Mouse (Mus musculus) kidney, postnatal 10 days (tissue): ENCODE results near the gene Ppp2r5c.

Source experiments
- DNase-seq: peaks from one replicate; pipeline ENCODE4 v3.0.0; 2021; ENCODE audit warnings: mixed read lengths

The Ppp2r5c gene

DNA sequence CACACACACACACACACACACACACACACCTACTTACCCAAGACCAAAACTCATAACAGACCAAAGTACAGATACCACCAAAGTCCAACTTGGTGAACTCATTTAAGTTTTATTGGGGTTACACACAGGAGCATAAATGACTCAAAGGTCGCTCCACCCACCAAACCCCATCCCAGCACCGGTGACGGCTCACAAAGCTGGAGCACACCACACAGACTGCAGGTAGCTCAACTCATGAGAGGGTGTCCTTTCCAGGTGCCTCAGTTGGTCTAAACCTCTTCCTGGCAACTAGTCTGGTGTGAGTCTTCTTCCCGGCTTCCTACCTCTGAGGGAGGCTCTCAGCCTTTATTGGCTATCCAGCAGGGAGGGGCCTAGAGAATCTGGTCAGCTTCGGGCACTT lies 2.4 kb upstream of the Ppp2r5c start:
- no peak for DNase-seq

DNA sequence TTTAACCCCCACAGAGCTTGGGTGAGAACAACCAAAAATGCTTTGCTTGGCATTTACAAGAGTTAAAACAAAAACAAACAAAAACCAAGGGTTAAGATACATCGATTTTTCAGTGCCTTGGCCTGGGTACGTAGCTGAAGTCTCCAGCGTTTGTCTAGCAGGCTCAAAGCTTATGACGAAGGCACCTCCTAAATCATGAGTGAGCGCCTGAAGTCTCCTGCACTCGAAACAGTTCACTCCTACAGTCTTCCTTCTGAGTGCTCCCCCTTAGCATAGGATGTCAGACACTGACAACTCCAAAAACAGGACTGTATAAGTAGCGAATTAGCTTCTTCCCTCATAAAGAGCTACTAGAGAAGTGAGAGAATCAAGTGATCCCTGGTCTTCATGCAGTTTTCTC lies 1.1 kb upstream of the Ppp2r5c start:
- DNase-seq = no peak

DNA sequence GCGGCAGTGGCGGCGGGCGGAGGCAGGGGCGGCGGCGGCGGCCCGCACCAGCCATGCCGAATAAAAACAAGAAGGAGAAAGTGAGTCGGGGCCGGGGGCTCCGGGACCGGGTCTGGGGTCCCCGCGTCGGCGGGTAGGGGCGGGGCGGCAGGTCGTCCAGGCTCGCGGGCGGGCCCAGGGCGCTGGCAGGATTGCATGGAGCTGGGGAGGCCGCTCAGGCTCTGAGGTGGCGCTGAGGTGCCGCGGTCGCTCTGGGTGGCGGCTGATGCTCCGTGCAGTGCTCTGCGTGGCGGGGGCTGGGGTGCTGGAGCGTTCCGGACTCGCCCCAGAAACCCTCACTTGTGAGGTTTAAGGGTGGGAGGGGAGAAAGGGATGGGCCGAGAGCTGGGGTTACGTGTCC lies 386 bp downstream of the Ppp2r5c start:
- peak; percentile 71 for DNase-seq

DNA sequence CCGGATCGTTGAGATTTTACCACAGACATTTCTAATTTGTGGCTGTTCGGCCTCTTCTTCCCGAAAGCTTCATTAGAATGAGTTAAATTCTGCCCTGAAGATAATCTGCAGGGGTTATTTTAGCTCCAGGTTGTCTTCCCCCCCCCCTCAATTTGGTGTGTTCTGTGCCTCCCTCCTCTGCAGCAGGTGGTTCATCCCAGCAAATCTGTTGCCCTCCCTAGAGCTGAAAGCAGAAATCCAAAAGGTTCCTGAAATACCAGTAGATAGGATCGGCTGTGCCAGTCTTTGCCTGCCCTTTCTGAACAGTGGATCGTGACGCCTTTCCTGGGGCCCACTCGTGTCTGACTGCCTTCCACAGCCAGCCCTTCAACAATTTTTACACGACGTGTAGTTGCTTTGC lies 1.8 kb downstream of the Ppp2r5c start:
- no peak for DNase-seq

DNA sequence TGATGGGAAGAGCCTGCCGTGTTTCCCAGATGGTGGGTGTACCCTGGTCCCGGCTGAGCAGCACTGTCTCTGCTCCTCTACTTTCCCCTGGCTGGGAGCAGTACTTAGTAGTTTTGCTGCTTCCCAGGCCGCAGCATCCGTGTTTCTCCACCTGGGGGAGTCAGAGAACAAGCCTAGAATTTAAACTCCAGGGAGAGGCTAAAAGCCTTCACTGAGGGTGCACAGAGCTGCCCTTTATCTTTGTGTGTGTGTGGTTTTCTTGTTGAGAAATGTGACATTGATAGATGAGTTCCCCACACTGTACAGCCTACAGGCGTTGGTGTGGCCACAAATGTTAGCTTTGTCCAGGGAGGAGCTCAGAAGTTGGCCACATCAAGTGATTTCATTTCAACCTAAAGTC lies 7.3 kb downstream of the Ppp2r5c start:
- peak; percentile 79 for DNase-seq

DNA sequence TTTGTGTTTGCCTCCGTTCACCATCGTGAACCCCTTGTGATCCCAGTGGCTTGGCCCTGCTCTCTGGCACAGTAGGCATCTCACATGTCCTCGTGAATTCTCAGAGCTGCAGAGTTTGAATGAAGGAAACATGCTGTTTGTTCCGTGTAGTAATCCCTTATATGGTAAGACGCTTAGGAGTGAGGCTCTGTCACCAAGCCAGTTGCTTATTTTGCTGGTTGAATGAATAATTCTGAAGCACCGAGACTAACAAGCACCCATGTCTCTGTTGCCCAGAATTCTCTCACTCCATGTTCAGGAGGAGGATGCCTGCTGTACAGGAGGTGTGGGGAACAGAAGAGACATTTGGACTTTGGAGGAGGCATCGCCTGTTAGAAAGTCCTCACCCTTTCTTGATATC lies 9.1 kb downstream of the Ppp2r5c start:
- no peak for DNase-seq

DNA sequence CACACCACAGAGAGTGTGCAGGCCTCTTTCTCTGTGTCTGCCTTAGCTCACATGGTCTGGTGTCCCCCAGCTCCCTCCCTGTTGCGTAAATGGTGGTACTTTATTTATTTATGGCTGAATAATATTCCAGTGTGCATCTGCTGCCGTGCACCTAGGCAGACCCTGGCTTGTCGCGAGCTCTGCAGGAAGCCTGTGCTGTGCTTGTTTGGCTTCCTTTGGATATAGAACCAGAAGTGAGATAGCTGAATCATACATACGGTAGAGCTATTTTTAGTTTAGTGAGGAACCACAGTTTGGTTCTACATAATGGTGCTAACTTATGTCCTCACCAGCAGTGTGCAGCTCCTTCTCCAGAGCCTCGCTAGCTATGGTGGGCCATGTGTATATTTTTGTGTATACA lies 11.7 kb downstream of the Ppp2r5c start:
- DNase-seq = no peak

DNA sequence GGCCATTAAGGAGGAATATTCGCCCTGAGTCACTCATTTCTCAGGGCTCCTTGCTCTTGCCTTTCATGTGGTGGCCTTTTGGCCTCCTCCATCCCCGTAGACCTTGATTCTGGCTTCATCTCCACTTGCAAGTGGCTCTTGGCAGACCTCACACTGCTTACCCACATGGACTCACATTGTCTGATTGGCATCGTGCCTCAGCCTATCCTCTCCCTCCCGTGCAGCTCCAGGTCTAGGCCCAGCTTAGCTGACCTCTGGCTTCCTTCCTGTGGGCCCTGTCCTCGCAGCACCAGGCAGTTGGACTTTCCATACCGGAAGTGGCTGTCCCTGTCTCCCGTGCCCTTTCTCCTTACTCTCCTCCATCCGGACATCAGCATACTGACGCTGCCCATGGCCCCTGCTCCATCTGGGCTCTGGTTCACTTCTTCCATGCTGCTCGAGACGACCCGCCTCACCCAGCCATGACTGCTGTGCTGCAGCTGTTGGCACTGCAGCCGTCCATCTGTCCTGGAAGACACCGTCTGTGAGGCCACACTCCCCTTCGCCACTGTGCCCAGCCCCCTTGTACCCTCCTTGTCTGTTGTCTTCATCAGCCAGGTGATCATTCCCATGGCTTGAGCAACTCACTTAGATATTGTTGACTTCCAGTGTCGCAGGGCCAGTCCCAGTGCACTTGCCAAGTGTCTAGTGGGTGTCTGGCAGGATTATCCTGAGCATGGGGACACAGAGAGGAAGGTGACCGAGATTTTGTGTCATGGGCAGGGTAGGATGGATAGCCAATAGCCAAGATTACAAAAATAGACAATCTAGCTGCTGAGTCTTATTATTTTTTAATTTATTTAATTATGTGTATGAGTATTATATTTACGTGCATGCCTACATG lies 13.7 kb downstream of the Ppp2r5c start:
- DNase-seq = peak; percentile 71

DNA sequence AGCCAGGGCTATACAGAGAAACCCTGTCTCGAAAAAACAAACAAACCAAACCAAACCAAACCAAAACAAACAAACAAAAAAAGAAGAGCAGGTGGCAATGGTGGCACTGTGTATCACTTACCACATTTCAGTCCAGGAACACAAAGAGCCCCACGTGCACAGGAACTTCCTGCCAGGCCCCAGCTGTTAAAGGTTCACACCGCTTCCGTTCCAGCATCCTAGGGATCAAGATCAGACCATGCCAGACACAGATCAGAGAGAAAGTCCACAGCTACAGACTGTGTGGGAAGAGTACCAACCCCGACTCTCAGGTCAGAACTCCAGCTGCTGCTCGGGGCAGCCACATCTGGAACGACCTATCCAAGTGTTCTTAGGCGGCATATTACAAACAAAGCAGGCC lies 16.8 kb downstream of the Ppp2r5c start:
- DNase-seq = no peak

DNA sequence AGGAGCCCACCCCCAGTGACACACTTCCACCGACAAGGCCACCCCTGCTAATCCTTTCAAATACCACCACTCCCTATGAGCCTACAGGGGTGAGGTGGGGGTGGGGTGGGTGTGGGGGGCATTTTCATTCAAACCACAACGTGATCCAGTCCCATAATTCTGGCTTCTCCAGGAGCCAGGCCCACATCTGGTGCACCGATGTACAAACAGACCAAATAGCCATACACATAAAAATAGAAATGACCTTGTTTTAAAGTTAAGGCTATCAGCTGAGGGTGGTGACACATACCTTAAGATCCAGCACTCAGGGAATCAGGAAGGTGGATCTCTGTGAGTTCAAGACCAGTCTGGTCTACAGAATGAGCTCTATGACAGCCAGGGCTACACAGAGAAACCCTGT lies 24.5 kb downstream of the Ppp2r5c start:
- no peak for DNase-seq

DNA sequence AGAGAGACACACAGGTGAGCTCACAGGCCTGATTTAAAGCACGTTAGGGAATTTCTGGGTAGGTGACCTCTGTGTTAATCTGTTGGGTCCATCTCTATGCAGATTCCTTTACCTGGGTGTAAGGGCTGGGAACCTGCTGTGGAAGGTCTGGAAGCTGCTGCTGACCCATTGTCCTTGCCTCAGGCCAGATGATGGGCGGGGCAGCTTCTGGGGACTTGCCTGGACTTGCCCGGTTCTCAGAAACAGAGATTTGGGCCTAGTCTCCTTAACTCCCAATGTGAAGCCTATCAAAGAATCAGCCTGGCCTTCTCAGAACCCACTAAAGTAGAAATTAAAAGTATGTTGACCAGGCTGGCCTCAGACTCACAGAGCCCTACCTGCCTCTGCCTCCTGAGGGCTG lies 25.3 kb downstream of the Ppp2r5c start:
- no peak for DNase-seq

DNA sequence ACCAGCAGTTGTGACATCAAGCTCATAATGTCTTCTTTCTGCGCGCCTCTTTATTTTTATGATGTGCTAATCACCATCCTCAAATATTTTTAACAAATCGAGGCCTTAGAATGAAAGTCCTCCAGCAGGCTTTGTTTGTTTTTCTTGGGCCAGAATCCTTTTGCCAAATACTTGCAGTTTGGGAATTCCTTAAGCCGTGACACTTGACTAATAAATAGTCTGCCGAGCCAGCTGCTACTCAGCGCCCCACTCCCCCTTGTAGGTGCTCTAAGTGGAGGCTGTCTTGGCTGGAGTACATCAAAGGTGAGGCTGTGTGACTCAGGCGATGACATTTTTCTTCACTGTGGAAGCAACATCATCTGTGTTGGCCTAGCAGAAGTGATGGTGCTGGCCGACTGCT lies 27.6 kb downstream of the Ppp2r5c start:
- no peak for DNase-seq

DNA sequence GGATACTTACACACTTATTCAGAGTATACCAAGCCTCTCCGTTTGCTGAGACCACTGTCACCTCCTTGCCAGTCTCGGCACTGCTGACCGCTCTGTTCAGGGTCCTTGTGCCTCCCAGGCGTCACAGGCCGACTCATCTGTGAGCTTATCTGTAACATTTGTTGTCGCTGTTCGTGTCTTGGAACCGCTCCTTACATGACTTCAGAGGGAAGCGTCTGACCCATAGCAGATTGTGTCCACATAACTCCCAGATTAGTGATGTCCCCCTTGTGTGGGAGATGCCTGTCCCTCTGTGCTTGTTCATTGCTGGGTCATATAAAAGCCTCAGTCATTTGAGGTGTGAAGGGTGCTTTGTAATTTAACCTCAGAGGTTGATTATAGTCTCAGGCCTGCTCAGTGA lies 29.6 kb downstream of the Ppp2r5c start:
- DNase-seq = no peak

DNA sequence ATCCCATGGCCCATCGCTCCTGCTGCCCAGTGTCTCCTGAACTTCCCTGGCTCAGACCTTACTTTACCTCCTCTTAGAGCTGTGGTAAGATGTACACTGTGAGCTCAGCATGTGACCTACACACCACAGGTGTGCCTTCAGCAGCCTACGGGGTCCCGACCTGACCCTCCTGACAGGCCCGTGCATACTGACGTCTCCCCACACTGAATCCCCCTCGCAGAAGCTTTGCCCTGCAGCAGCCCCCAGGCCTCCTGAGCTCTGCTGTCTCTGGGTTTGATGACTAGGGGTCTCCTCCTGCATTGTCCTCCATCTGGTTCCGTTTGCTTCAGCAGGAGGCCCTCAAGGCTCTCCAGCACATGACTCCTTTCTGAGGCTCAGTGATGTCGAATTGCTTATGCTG lies 31.0 kb downstream of the Ppp2r5c start:
- no peak for DNase-seq

DNA sequence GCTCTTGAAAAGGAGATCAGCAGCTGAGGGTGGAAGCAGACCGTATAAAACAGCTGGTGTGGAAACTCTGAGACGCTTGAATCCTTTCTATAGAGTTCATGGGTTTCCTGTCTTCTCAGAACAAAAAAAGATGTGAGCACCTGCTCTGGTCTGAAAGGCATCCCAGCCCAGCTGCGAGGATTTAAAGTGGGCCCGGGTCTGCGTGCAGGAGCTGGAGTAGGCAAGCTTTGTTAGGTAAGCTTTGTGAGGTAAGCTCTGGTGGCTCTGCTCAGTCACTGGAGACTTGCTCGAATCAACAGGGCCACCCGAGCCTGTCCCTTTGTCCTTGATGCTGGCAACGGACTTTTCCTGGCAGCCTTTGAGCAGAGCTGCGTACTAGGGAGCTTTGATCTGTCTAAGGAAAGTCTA lies 31.7 kb downstream of the Ppp2r5c start:
- no peak for DNase-seq

DNA sequence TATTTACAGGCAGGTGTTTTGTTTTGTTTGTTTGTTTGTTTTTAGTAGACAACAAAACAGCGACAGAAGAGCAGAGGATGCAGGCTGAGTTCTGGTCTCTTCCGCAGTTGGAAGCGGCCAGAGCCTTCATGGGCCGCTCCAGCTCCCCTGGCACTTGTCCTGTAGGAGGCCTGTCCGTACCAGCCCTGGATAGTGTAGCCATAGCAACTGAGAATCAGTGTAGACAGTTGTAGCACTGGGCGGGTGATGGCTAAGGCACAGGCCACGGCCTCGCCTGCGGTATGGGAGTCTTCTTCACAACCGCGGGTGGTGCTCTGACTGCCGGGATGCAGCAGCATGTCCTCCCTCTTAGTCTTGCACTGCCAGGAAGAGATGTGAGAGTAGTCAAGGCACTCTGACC lies 32.3 kb downstream of the Ppp2r5c start:
- DNase-seq = no peak

DNA sequence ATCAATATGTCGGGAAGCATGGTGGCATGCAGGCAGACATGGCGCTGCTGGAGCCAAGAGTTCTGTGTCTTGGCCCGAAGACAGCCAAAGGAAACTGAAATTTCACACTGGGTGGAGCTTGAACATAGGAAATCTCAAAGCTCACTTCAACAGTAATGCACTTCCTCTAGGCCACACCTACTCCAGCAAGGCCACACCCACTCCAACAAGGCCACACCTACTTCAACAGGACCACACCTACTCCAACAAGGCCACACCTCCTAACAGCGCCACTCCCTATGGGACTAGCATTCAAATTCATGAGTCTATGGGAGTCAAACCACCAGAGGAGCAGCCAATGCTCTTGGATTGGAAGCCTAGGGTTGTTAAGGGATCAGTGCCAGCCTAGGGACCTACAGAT lies 33.8 kb downstream of the Ppp2r5c start:
- no peak for DNase-seq

DNA sequence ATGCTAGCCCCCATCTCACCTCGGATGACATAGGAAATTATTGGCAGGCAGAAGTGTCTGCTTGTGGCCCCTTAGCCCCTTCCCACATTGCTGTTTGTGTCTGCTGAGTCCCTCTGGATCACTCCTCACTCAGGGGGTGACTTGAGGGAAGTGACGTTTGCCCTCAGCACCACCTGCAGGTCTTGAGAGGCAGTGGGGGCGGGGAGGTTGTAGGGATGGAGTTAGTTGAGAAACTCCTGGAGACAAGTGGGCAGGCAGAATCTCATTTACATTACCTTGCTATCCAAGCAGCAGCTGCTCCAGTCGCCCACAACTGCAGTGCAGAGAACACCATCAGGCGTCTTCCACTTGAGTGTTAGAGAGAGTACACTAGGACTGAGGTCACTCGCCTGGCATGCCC lies 36.8 kb downstream of the Ppp2r5c start:
- DNase-seq = no peak

DNA sequence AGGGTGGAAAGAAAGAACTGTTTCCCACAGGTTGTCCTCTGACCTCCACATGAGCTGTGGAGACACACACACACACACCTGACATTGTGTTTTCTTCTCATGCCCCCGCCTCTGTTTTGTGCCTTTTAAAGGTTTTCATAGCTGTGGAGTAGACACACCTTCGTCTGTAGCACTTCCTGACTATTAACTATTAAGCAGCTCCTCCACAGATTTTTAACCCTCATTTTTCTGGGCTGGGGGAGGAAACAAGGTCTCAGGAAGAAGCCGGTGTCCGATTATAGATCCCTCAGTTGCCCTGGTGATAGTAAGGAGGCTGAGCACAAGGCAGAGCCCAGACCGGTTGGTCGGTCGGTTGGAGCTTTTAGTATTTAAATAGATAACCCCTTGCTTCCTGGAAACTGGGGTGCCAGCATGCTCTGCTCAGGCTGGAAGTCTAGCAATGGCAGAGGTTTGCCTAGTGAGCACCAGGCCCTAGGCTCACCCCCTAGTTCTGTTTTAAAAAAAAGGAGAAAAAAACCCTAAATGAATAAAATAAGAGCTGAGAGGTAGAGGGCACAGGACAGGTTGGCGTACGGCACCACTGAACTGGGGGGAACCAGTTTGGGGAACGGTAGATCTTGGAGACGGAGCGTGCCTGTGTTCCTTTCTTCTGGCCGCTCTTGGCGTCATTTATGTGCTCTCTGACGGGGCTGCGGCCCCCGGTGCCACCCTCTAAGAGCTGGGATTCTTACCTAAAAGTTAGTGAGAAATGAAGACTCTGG lies 38.1 kb downstream of the Ppp2r5c start:
- DNase-seq = no peak

DNA sequence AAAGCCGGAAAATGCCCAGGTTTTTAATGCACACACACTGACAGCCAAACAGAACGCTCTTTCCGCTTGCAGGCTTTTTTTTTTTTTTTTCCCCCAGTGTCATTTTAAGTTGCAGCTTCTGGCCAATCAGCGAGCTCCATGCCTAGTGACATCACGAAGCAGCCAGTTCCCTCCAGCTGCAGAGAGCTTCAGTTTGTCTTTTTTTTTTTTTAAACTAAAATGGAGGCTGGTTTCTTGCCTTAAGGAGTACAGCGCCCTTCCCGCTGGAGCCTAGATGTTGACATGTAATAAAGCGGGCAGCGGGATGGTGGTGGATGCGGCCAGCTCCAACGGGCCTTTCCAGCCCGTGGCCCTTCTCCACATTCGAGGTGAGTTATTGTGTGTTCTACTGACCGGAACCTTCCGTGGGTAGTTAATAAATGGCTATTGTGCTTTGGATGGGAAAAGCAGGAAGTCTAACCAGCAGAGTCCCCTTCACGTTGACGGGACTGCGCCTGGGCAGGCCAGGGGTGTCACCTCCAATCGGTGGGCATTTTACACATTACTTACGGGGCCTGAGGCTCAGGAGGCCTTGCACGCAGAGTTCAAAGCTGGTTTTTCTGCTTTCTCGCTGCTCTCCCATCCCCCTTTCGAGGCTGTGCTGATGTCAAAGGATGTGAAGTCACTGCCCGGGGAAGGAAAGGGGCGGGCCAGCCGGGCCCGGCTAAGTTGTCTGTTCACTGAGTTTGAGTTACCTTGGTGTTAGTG lies 38.8 kb downstream of the Ppp2r5c start:
- peak; percentile 90 for DNase-seq

DNA sequence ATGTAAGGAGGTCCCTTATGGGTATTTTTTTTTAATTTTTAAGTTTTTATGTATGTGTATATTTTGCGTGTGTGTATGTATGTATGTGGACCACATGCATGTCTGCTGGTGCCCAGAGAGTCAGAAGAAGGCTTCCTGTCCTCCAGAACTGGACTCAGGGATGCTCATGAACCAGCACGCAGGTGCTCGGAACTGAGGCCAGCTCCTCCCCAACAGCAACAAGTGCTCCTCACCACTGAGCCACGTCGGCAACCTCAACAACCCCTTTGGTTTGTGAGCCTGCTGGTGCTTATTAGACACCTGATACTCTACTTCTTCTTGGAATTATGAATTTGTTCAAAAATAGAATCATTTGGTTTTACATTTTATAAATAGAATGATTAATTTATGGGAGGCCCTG lies 39.9 kb downstream of the Ppp2r5c start:
- no peak for DNase-seq

DNA sequence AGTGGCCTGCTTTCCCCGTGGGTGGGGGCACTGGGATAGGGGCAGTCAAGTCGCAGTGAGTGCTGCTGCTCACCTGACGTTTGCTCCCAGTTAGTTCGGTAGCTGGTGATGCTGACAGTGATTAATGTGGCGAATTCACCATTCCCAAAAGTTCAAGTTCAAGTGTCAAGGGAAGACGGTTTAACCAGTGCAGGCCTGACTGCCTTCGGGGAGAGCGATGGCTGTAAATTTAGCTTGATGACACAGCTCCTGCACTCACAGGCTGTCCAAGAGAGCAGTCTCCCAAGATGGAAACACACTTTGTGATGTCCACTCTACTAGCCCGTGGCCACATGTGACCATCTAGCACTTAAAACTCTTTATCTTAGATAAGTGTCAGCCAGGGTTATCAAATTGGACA lies 41.1 kb downstream of the Ppp2r5c start:
- DNase-seq = no peak

DNA sequence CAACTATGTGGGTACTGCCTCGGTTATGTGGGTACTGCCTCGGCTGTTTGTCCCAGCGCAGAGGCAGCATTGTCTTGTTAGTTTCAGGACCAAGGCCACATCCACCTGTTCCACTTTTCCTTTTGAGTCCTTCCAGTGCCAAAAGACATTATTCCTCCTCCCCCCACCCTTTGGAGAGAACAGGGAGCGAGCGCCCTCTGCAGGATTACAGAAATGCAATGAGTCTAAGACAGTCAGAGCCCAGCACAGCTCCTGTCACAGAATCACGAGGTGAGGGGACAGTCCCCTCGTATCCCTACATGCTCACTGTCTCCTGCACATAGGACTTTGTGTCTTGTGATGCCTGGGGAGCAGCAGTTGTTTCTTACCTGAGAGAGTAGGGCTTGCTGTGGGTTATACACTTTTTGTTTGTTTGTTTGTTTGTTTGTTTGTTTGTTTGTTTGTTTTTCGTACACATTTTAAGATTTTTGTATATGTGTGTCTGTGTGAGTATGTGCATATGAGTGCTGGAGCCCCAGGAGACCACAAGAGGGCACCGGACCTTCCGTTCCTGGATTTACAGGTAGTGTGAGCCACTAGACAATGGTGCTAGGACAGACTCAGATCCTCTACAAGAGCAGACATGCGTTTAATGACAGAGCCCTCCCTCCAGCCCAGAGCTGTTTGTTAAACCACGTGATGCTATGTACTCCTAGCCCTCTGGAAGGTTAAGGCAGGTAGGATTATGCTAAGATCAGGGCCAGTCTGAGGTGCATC lies 43.2 kb downstream of the Ppp2r5c start:
- no peak for DNase-seq
